Mouse (Mus musculus): ENCODE data around the gene Slc24a3. TPM values are rescaled to one million over a fixed set of nuclear protein-coding genes. Genes with fewer than 3 reads are reported as not detected.

Slc24a3 gene
- polyA plus RNA-seq, 1 experiment from 2014 or later: 0.68 TPM

- Histone ChIP-seq H3K27me3 (no peaks in the 10 kb centered on the region), H3K9ac (no peak overlapping the region), H3K4me3 (replicated peaks) (no peak overlapping the region), H3K36me3 (replicated peaks) (no peaks in the 10 kb centered on the region), H3K4me2 (no peak overlapping the region), H3K27ac (replicated peaks) (no peak overlapping the region), H3K9me3 (replicated peaks) (no peaks in the 10 kb centered on the region), H3K4me1 (replicated peaks) (no peaks in the 10 kb centered on the region)
- 37% methylated on average over 4 of the region's 4 CpGs for WGBS (ENCODE audit: insufficient replicate concordance)
- ATAC-seq (ENCODE audit: insufficient read depth): no peak
Observed at GRCm38 (mm10) chr2:145246384-145246783, 78.8 kb downstream of the Slc24a3 start.

- no peak overlapping the region for H3K27ac ChIP-seq (replicated peaks)
- H3K9ac ChIP-seq: no peak overlapping the region
- no peaks in the 10 kb centered on the region for H3K9me3 ChIP-seq (replicated peaks)
- WGBS (ENCODE audit: insufficient replicate concordance): 49% methylated on average over 3 of the region's 3 CpGs
- no peak overlapping the region for H3K4me3 ChIP-seq (replicated peaks)
- H3K27me3 ChIP-seq: no peaks in the 10 kb centered on the region
- H3K4me1 ChIP-seq (replicated peaks): no peaks in the 10 kb centered on the region
- ATAC-seq (ENCODE audit: insufficient read depth): no peak
- H3K36me3 ChIP-seq (replicated peaks): no peaks in the 10 kb centered on the region
- H3K4me2 ChIP-seq: no peak overlapping the region
Observed at GRCm38 (mm10) chr2:145248185-145248584, 80.6 kb downstream of the Slc24a3 start.

GRCm38 (mm10) chr2:145257332-145257731 lies 89.8 kb downstream of the Slc24a3 start:
- Histone ChIP-seq H3K4me3 (replicated peaks) (no peak overlapping the region), H3K9me3 (replicated peaks) (no peaks in the 10 kb centered on the region), H3K9ac (no peak overlapping the region), H3K27ac (replicated peaks) (no peak overlapping the region), H3K4me2 (no peak overlapping the region), H3K36me3 (replicated peaks) (no peaks in the 10 kb centered on the region), H3K27me3 (no peaks in the 10 kb centered on the region), H3K4me1 (replicated peaks) (no peaks in the 10 kb centered on the region)
- 53% methylated on average over 3 of the region's 3 CpGs for WGBS (ENCODE audit: insufficient replicate concordance)
- no peak for ATAC-seq (ENCODE audit: insufficient read depth)

GRCm38 (mm10) chr2:145257855-145258254 lies 90.3 kb downstream of the Slc24a3 start:
- Histone ChIP-seq H3K27ac (replicated peaks) (no peak overlapping the region), H3K4me2 (no peak overlapping the region), H3K4me3 (replicated peaks) (no peak overlapping the region), H3K4me1 (replicated peaks) (no peaks in the 10 kb centered on the region), H3K27me3 (no peaks in the 10 kb centered on the region), H3K9ac (no peak overlapping the region), H3K36me3 (replicated peaks) (no peaks in the 10 kb centered on the region), H3K9me3 (replicated peaks) (no peaks in the 10 kb centered on the region)
- ATAC-seq (ENCODE audit: insufficient read depth): no peak
- WGBS (ENCODE audit: insufficient replicate concordance): 60% methylated on average over 2 of the region's 2 CpGs

GRCm38 (mm10) chr2:145260574-145260973 lies 93.0 kb downstream of the Slc24a3 start:
- Histone ChIP-seq H3K4me3 (replicated peaks) (no peak overlapping the region), H3K4me1 (replicated peaks) (no peaks in the 10 kb centered on the region), H3K9me3 (replicated peaks) (no peaks in the 10 kb centered on the region), H3K27ac (replicated peaks) (no peak overlapping the region), H3K27me3 (no peaks in the 10 kb centered on the region), H3K36me3 (replicated peaks) (no peaks in the 10 kb centered on the region), H3K9ac (no peak overlapping the region), H3K4me2 (no peak overlapping the region)
- no peak for ATAC-seq (ENCODE audit: insufficient read depth)
- WGBS (ENCODE audit: insufficient replicate concordance): 26% methylated on average over 1 of the region's 1 CpGs

GRCm38 (mm10) chr2:145262153-145262552 lies 94.6 kb downstream of the Slc24a3 start:
- Histone ChIP-seq H3K27ac (replicated peaks) (no peak overlapping the region), H3K4me2 (no peak overlapping the region), H3K27me3 (no peaks in the 10 kb centered on the region), H3K9ac (no peak overlapping the region), H3K36me3 (replicated peaks) (no peaks in the 10 kb centered on the region), H3K4me3 (replicated peaks) (no peak overlapping the region), H3K4me1 (replicated peaks) (no peaks in the 10 kb centered on the region), H3K9me3 (replicated peaks) (no peaks in the 10 kb centered on the region)
- ATAC-seq (ENCODE audit: insufficient read depth): no peak
- WGBS (ENCODE audit: insufficient replicate concordance): 28% methylated on average over 1 of the region's 1 CpGs

GRCm38 (mm10) chr2:145266723-145267122 lies 99.2 kb downstream of the Slc24a3 start:
- WGBS (ENCODE audit: insufficient replicate concordance): 21% methylated on average over 1 of the region's 1 CpGs
- H3K4me2 ChIP-seq: no peak overlapping the region
- ATAC-seq (ENCODE audit: insufficient read depth): no peak
- H3K36me3 ChIP-seq (replicated peaks): no peaks in the 10 kb centered on the region
- no peak overlapping the region for H3K27ac ChIP-seq (replicated peaks)
- H3K27me3 ChIP-seq: no peaks in the 10 kb centered on the region
- H3K9me3 ChIP-seq (replicated peaks): no peaks in the 10 kb centered on the region
- no peaks in the 10 kb centered on the region for H3K4me1 ChIP-seq (replicated peaks)
- no peak overlapping the region for H3K9ac ChIP-seq
- no peak overlapping the region for H3K4me3 ChIP-seq (replicated peaks)

GRCm38 (mm10) chr2:145268971-145269370 lies 101.4 kb downstream of the Slc24a3 start:
- Histone ChIP-seq H3K9me3 (replicated peaks) (no peaks in the 10 kb centered on the region), H3K4me3 (replicated peaks) (no peak overlapping the region), H3K4me1 (replicated peaks) (no peaks in the 10 kb centered on the region), H3K36me3 (replicated peaks) (no peaks in the 10 kb centered on the region), H3K27ac (replicated peaks) (no peak overlapping the region), H3K4me2 (no peak overlapping the region), H3K27me3 (no peaks in the 10 kb centered on the region), H3K9ac (no peak overlapping the region)
- ATAC-seq (ENCODE audit: insufficient read depth): no peak

GRCm38 (mm10) chr2:145269410-145269809 lies 101.9 kb downstream of the Slc24a3 start:
- Histone ChIP-seq H3K4me3 (replicated peaks) (no peak overlapping the region), H3K27ac (replicated peaks) (no peak overlapping the region), H3K9me3 (replicated peaks) (no peaks in the 10 kb centered on the region), H3K4me2 (no peak overlapping the region), H3K9ac (no peak overlapping the region), H3K4me1 (replicated peaks) (no peaks in the 10 kb centered on the region), H3K36me3 (replicated peaks) (no peaks in the 10 kb centered on the region), H3K27me3 (no peaks in the 10 kb centered on the region)
- WGBS (ENCODE audit: insufficient replicate concordance): 47% methylated on average over 4 of the region's 4 CpGs
- ATAC-seq (ENCODE audit: insufficient read depth): no peak

GRCm38 (mm10) chr2:145274016-145274677 lies 106.6 kb downstream of the Slc24a3 start:
- Histone ChIP-seq H3K4me2 (no peak overlapping the region), H3K4me3 (replicated peaks) (no peak overlapping the region), H3K27ac (replicated peaks) (no peak overlapping the region), H3K9ac (no peak overlapping the region), H3K27me3 (no peaks in the 10 kb centered on the region), H3K36me3 (replicated peaks) (no peaks in the 10 kb centered on the region), H3K9me3 (replicated peaks) (no peaks in the 10 kb centered on the region), H3K4me1 (replicated peaks) (no peaks in the 10 kb centered on the region)
- WGBS (ENCODE audit: insufficient replicate concordance): 69% methylated on average over 9 of the region's 9 CpGs
- ATAC-seq (ENCODE audit: insufficient read depth): no peak

- H3K9ac ChIP-seq: no peak overlapping the region
- no peaks in the 10 kb centered on the region for H3K9me3 ChIP-seq (replicated peaks)
- H3K36me3 ChIP-seq (replicated peaks): no peaks in the 10 kb centered on the region
- 60% methylated on average over 1 of the region's 1 CpGs for WGBS (ENCODE audit: insufficient replicate concordance)
- H3K4me3 ChIP-seq (replicated peaks): no peak overlapping the region
- no peaks in the 10 kb centered on the region for H3K27me3 ChIP-seq
- no peak overlapping the region for H3K4me2 ChIP-seq
- no peaks in the 10 kb centered on the region for H3K4me1 ChIP-seq (replicated peaks)
- ATAC-seq (ENCODE audit: insufficient read depth): no peak
- H3K27ac ChIP-seq (replicated peaks): no peak overlapping the region
Observed at GRCm38 (mm10) chr2:145279336-145279735, 111.8 kb downstream of the Slc24a3 start.

- no peaks in the 10 kb centered on the region for H3K36me3 ChIP-seq (replicated peaks)
- no peaks in the 10 kb centered on the region for H3K9me3 ChIP-seq (replicated peaks)
- no peaks in the 10 kb centered on the region for H3K27me3 ChIP-seq
- WGBS (ENCODE audit: insufficient replicate concordance): 45% methylated on average over 2 of the region's 2 CpGs
- H3K4me3 ChIP-seq (replicated peaks): no peak overlapping the region
- H3K4me1 ChIP-seq (replicated peaks): no peaks in the 10 kb centered on the region
- H3K4me2 ChIP-seq: no peak overlapping the region
- no peak for ATAC-seq (ENCODE audit: insufficient read depth)
- no peak overlapping the region for H3K9ac ChIP-seq
- H3K27ac ChIP-seq (replicated peaks): no peak overlapping the region
Observed at GRCm38 (mm10) chr2:145283746-145284145, 116.2 kb downstream of the Slc24a3 start.
